Mouse (Mus musculus) liver, postnatal 0 days (tissue): ENCODE measurements around the gene Pdgfa.

ENCODE experiments used
- CTCF ChIP-seq: sonication (generic); IDR thresholded peaks from 2 replicates; pipeline ENCODE4 v1.5.1; 2016; ENCODE audit warnings: antibody characterized with exemption, low read depth
- EP300 ChIP-seq: IDR thresholded peaks from 2 replicates; pipeline ENCODE4 v1.6.1; 2016; ENCODE audit warnings: antibody characterized with exemption, low read depth, mild to moderate bottlenecking

GRCm38 (mm10) chr5:138948031-138948980 is 48.9 kb downstream of the Pdgfa start:
- TF ChIP-seq CTCF, result no peak
- no peak for TF ChIP-seq EP300
